Mouse (Mus musculus) heart, embryonic 16.5 days (tissue): ENCODE measurements around the gene Mark1. TPM values are rescaled to one million over a fixed set of nuclear protein-coding genes. Genes with fewer than 3 reads are reported as not detected.

ENCODE experiments used
- ATAC-seq: fragments of 200-750 bp; cut with Nextera tagmentation; replicated peaks from 2 replicates; pipeline ENCODE4 v1.8.0; 2017; ENCODE audit warnings: moderate number of reproducible peaks; ENCODE audit not compliant: insufficient read depth, low FRiP score; ENCODE audit errors: extremely low read depth
- H3K27ac ChIP-seq: fragments of 300-500 bp; sonication (generic); 2 replicates; pipeline ENCODE4 v1.5.1; 2014; ENCODE audit warnings: mild to moderate bottlenecking, low read length, control low read depth, moderate library complexity
- H3K27me3 ChIP-seq: fragments of 300-500 bp; sonication (generic); 2 replicates; pipeline ENCODE4 v1.6.1; 2014; ENCODE audit warnings: low read length, mixed read lengths; ENCODE audit not compliant: control insufficient read depth, insufficient read depth
- H3K36me3 ChIP-seq: fragments of 300-500 bp; sonication (generic); 2 replicates; pipeline ENCODE4 v1.6.1; 2014; ENCODE audit not compliant: control insufficient read depth, insufficient read depth
- H3K4me1 ChIP-seq: fragments of 300-500 bp; sonication (generic); 2 replicates; pipeline ENCODE4 v1.6.1; 2014; ENCODE audit warnings: low read length, mixed read lengths; ENCODE audit not compliant: control insufficient read depth, insufficient read depth
- H3K4me2 ChIP-seq: fragments of 300-500 bp; sonication (generic); 2 replicates; pipeline ENCODE4 v1.6.1; 2014; ENCODE audit warnings: low read depth, mild to moderate bottlenecking, control low read depth, low read length
- H3K4me3 ChIP-seq: fragments of 300-500 bp; sonication (generic); 2 replicates; pipeline ENCODE4 v1.5.1; 2014; ENCODE audit warnings: mild to moderate bottlenecking, control low read depth, low read length
- H3K9ac ChIP-seq: fragments of 300-500 bp; sonication (generic); 2 replicates; pipeline ENCODE4 v1.6.1; 2014; ENCODE audit warnings: low read length, control low read depth
- H3K9me3 ChIP-seq: fragments of 300-500 bp; sonication (generic); replicated peaks from 2 replicates; pipeline ENCODE4 v1.6.1; 2016; ENCODE audit warnings: low read length; ENCODE audit not compliant: control insufficient read depth
- WGBS: fragments of 180-500 bp; shearing (Covaris S2); extraction: QIAGEN DNeasy Blood & Tissue Kit; methylation state at CpG from one replicate; pipeline ENCODE4 v1.1.7; 2014; 5-methylcytosine and 5-hydroxymethylcytosine counted together
- polyA plus RNA-seq: library from polyadenylated mRNA; unstranded; fragments of >200 nt; fragmentation: Nextera tagmentation; extraction: Ambion mirVana; gene quantifications from 2 replicates; pipeline ENCODE4 v1.2.1, GENCODE M21; 2015

Mark1 gene
- polyA plus RNA-seq, 1 experiment from 2014 or later = 1.6 TPM

GRCm38 (mm10) chr1:184999780-185000599, 620 bp upstream of the Mark1 start:
- Histone ChIP-seq H3K4me1 (peaks cover 26% of the 10 kb centered on the region), H3K4me3 (peak overlapping the region; percentile 87), H3K27me3 (no peaks in the 10 kb centered on the region), H3K27ac (no peak overlapping the region), H3K4me2 (peak overlapping the region; percentile 85), H3K36me3 (no peaks in the 10 kb centered on the region), H3K9me3 (no peaks in the 10 kb centered on the region), H3K9ac (peak overlapping the region; percentile 91)
- ATAC-seq = peak; percentile 50
- 1% methylated on average over 41 of the region's 65 CpGs for WGBS

GRCm38 (mm10) chr1:184998631-184999030, 739 bp downstream of the Mark1 start:
- H3K27ac ChIP-seq = no peak overlapping the region
- ATAC-seq = no peak

GRCm38 (mm10) chr1:184998161-184998560, 1.2 kb downstream of the Mark1 start:
- Histone ChIP-seq H3K27ac (0 out of 2 replicates have a peak overlapping the region, but pooled peaks have one; percentile 23), H3K4me3 (peak overlapping the region; percentile 42), H3K36me3 (no peaks in the 10 kb centered on the region), H3K27me3 (no peaks in the 10 kb centered on the region), H3K9ac (peak overlapping the region; percentile 52), H3K9me3 (no peaks in the 10 kb centered on the region), H3K4me2 (peak overlapping the region; percentile 85), H3K4me1 (peaks cover 26% of the 10 kb centered on the region)
- WGBS = 37% methylated on average over 9 of the region's 9 CpGs
- no peak for ATAC-seq

More at GRCm38 (mm10) chr1:184998631-184999030, 739 bp downstream of the Mark1 start:
- Histone ChIP-seq H3K27me3 (no peaks in the 10 kb centered on the region), H3K4me2 (peak overlapping the region; percentile 85), H3K36me3 (no peaks in the 10 kb centered on the region), H3K9me3 (no peaks in the 10 kb centered on the region), H3K4me1 (peaks cover 26% of the 10 kb centered on the region), H3K9ac (peak overlapping the region; percentile 91), H3K4me3 (peak overlapping the region; percentile 87)
- 24% methylated on average over 2 of the region's 2 CpGs for WGBS

- Histone ChIP-seq H3K36me3 (no peaks in the 10 kb centered on the region), H3K4me1 (peaks cover 26% of the 10 kb centered on the region), H3K27me3 (no peaks in the 10 kb centered on the region), H3K9me3 (no peaks in the 10 kb centered on the region), H3K27ac (0 out of 2 replicates have a peak overlapping the region, but pooled peaks have one; percentile 10), H3K9ac (no peak overlapping the region), H3K4me2 (peak overlapping the region; percentile 85), H3K4me3 (peak overlapping the region; percentile 42)
- WGBS = 46% methylated on average over 11 of the region's 11 CpGs
- no peak for ATAC-seq
Observed at GRCm38 (mm10) chr1:184997466-184997865, 1.9 kb downstream of the Mark1 start.

- no peak overlapping the region for H3K9ac ChIP-seq
- 70% methylated on average over 4 of the region's 4 CpGs for WGBS
- peak overlapping the region; percentile 46 for H3K27ac ChIP-seq
- no peak overlapping the region for H3K4me3 ChIP-seq
- no peaks in the 10 kb centered on the region for H3K27me3 ChIP-seq
- H3K4me1 ChIP-seq = peaks cover 26% of the 10 kb centered on the region
- no peak overlapping the region for H3K4me2 ChIP-seq
- H3K9me3 ChIP-seq = no peaks in the 10 kb centered on the region
- no peaks in the 10 kb centered on the region for H3K36me3 ChIP-seq
- no peak for ATAC-seq
Observed at GRCm38 (mm10) chr1:184995335-184995734, 4.0 kb downstream of the Mark1 start.

- H3K27me3 ChIP-seq = no peaks in the 10 kb centered on the region
- H3K4me2 ChIP-seq = no peak overlapping the region
- no peak for ATAC-seq
- H3K27ac ChIP-seq = no peak overlapping the region
- H3K4me1 ChIP-seq = peaks cover 8% of the 10 kb centered on the region
- no peak overlapping the region for H3K4me3 ChIP-seq
- no peak overlapping the region for H3K9ac ChIP-seq
- 90% methylated on average over 10 of the region's 10 CpGs for WGBS
- H3K36me3 ChIP-seq = no peaks in the 10 kb centered on the region
- H3K9me3 ChIP-seq = no peaks in the 10 kb centered on the region
Observed at GRCm38 (mm10) chr1:184991191-184991590, 8.2 kb downstream of the Mark1 start.

- H3K4me3 ChIP-seq = 0 out of 2 replicates have a peak overlapping the region, but pooled peaks have one; percentile 11
- no peaks in the 10 kb centered on the region for H3K9me3 ChIP-seq
- no peaks in the 10 kb centered on the region for H3K36me3 ChIP-seq
- H3K9ac ChIP-seq = 0 out of 2 replicates have a peak overlapping the region, but pooled peaks have one; percentile 17
- no peaks in the 10 kb centered on the region for H3K4me1 ChIP-seq
- H3K4me2 ChIP-seq = peak overlapping the region; percentile 47
- H3K27ac ChIP-seq = no peak overlapping the region
- ATAC-seq = peak; percentile 76; the same call in 1 of the 2 replicates
- H3K27me3 ChIP-seq = no peaks in the 10 kb centered on the region
- 44% methylated on average over 2 of the region's 2 CpGs for WGBS
Observed at GRCm38 (mm10) chr1:184986748-184987147, 12.6 kb downstream of the Mark1 start.

- WGBS = 89% methylated on average over 2 of the region's 2 CpGs
Observed at GRCm38 (mm10) chr1:184984723-184985122, 14.6 kb downstream of the Mark1 start.

GRCm38 (mm10) chr1:184983751-184984150, 15.6 kb downstream of the Mark1 start:
- Histone ChIP-seq H3K4me3 (no peak overlapping the region), H3K27me3 (no peaks in the 10 kb centered on the region), H3K4me2 (no peak overlapping the region), H3K4me1 (no peaks in the 10 kb centered on the region), H3K36me3 (no peaks in the 10 kb centered on the region), H3K9ac (no peak overlapping the region; the same call in 1 of the 2 replicates), H3K27ac (no peak overlapping the region), H3K9me3 (no peaks in the 10 kb centered on the region)
- 45% methylated on average over 3 of the region's 3 CpGs for WGBS
- no peak for ATAC-seq

More at GRCm38 (mm10) chr1:184984723-184985122, 14.6 kb downstream of the Mark1 start:
- H3K4me1 ChIP-seq = no peaks in the 10 kb centered on the region
- H3K36me3 ChIP-seq = no peaks in the 10 kb centered on the region
- no peak for ATAC-seq
- no peaks in the 10 kb centered on the region for H3K9me3 ChIP-seq
- H3K27me3 ChIP-seq = no peaks in the 10 kb centered on the region
- no peak overlapping the region for H3K4me2 ChIP-seq
- H3K4me3 ChIP-seq = no peak overlapping the region
- no peak overlapping the region for H3K9ac ChIP-seq
- no peak overlapping the region for H3K27ac ChIP-seq
